Mouse (Mus musculus) T-helper 2 cell (primary cell): ENCODE measurements around the gene Muc5ac.

Experiments
- in situ Hi-C: fragments of 300-600 bp; cut with MboI, MseI; formaldehyde crosslinking; loops from one replicate; pipeline ENCODE4 v1.15.1; 2025; ENCODE audit warnings: high pct_unique_total_duplicates

Muc5ac gene

GRCm38 (mm10) chr7:141835941-141836340, 47.2 kb downstream of the Muc5ac start:
- in situ Hi-C loops: no loop called here

- in situ Hi-C loops: no loop called here
Measured at GRCm38 (mm10) chr7:141836423-141836822, 47.7 kb downstream of the Muc5ac start.

- in situ Hi-C loops: no loop called here
Measured at GRCm38 (mm10) chr7:141838779-141839178, 50.0 kb downstream of the Muc5ac start, which contains the start of gene Muc5b. Muc5b (plus strand) TSS chr7:141839070.

GRCm38 (mm10) chr7:141840354-141840753, 51.6 kb downstream of the Muc5ac start:
- in situ Hi-C loops: no loop called here

- in situ Hi-C loops: no loop called here
Measured at GRCm38 (mm10) chr7:141861046-141861445, 72.3 kb downstream of the Muc5ac start.
